Mouse (Mus musculus) frontal cortex, postnatal 14 days (tissue): ENCODE measurements around the gene Ptgir.

ENCODE experiments used
- DNase-seq, 2 experiments: peaks; one replicate each; pipeline ENCODE4 v3.0.0; 2022; ENCODE audit warnings: low spot score in 2 of 2

Gene Ptgir

GRCm38 (mm10) chr7:16906281-16906680, at the start of gene Ptgir:
TSS of gene Ptgir (plus strand) at chr7:16906490.
- DNase-seq = no peak

GRCm38 (mm10) chr7:16858336-16858735, 48.0 kb upstream of the Ptgir start:
- no peak for DNase-seq

GRCm38 (mm10) chr7:16859902-16860651, 46.2 kb upstream of the Ptgir start:
- DNase-seq = no peak

- DNase-seq = no peak
These were observed 38.8 kb upstream of the Ptgir start for GRCm38 (mm10) chr7:16867488-16867887.

GRCm38 (mm10) chr7:16869497-16869896, 36.8 kb upstream of the Ptgir start:
- peak; percentile 85 to 95 for DNase-seq

- DNase-seq = no peak
These were observed 34.7 kb upstream of the Ptgir start for GRCm38 (mm10) chr7:16871600-16871999.

GRCm38 (mm10) chr7:16872478-16872877, 33.8 kb upstream of the Ptgir start:
- DNase-seq = no peak

- no peak for DNase-seq
These were observed 32.9 kb upstream of the Ptgir start for GRCm38 (mm10) chr7:16873392-16873791.

GRCm38 (mm10) chr7:16874190-16874589, 32.1 kb upstream of the Ptgir start:
- peak; percentile 70 to 71 for DNase-seq

GRCm38 (mm10) chr7:16874756-16875309, 31.5 kb upstream of the Ptgir start:
- DNase-seq = peak; percentile 100

- DNase-seq = no peak
These were observed 31.2 kb upstream of the Ptgir start, which contains the start of gene Dact3 for GRCm38 (mm10) chr7:16875310-16875325. TSS of gene Dact3 (plus strand) at chr7:16875317.

- peak in 1 of 2 experiments; percentile 50 for DNase-seq
These were observed 31.0 kb upstream of the Ptgir start for GRCm38 (mm10) chr7:16875326-16875725.

- DNase-seq = no peak
These were observed 30.3 kb upstream of the Ptgir start for GRCm38 (mm10) chr7:16876006-16876405.

GRCm38 (mm10) chr7:16876608-16877007, 29.7 kb upstream of the Ptgir start:
- DNase-seq = no peak

- no peak for DNase-seq
These were observed 28.6 kb upstream of the Ptgir start for GRCm38 (mm10) chr7:16877717-16878116.

- DNase-seq = no peak
These were observed 26.3 kb upstream of the Ptgir start for GRCm38 (mm10) chr7:16879796-16880547.

GRCm38 (mm10) chr7:16880615-16881014, 25.7 kb upstream of the Ptgir start:
- no peak for DNase-seq

- no peak for DNase-seq
These were observed 23.1 kb upstream of the Ptgir start for GRCm38 (mm10) chr7:16883162-16883561.

- no peak for DNase-seq
These were observed 22.0 kb upstream of the Ptgir start for GRCm38 (mm10) chr7:16884334-16884733.

GRCm38 (mm10) chr7:16885271-16885776, 21.0 kb upstream of the Ptgir start:
- no peak for DNase-seq

- DNase-seq = no peak
These were observed 20.4 kb upstream of the Ptgir start for GRCm38 (mm10) chr7:16885905-16886304.

- no peak for DNase-seq
These were observed 15.8 kb upstream of the Ptgir start for GRCm38 (mm10) chr7:16890536-16890935.

GRCm38 (mm10) chr7:16890944-16891343, 15.3 kb upstream of the Ptgir start:
- DNase-seq = no peak
